Mouse (Mus musculus) hindbrain, embryonic 11.5 days (tissue): ENCODE measurements around the gene Rsph1. TPM values are rescaled to one million over a fixed set of nuclear protein-coding genes. Genes with fewer than 3 reads are reported as not detected.

Experiments
- ATAC-seq: fragments of 200-750 bp; cut with Nextera tagmentation; 2 replicates; pipeline ENCODE4 v1.8.0; 2017; ENCODE audit warnings: mild to moderate bottlenecking, moderate TSS enrichment, moderate library complexity; ENCODE audit not compliant: low FRiP score
- DNase-seq: peaks from one replicate; pipeline ENCODE4 v3.0.0-alpha.2; 2015; ENCODE audit warnings: low spot score
- H3K27ac ChIP-seq: fragments of 300-500 bp; sonication (generic); 2 replicates; pipeline ENCODE4 v1.5.1; 2014; ENCODE audit warnings: mild to moderate bottlenecking, low read depth, low read length
- H3K27me3 ChIP-seq: fragments of 300-500 bp; sonication (generic); 2 replicates; pipeline ENCODE4 v1.6.1; 2014; ENCODE audit warnings: mild to moderate bottlenecking, low read length, moderate library complexity, mixed read lengths; ENCODE audit not compliant: control insufficient read depth, insufficient read depth
- H3K36me3 ChIP-seq: fragments of 300-500 bp; sonication (generic); 2 replicates; pipeline ENCODE4 v1.6.1; 2014; ENCODE audit warnings: mild to moderate bottlenecking, low read length, moderate library complexity, mixed read lengths; ENCODE audit not compliant: control insufficient read depth, insufficient read depth
- H3K4me1 ChIP-seq: fragments of 300-500 bp; sonication (generic); replicated peaks from 2 replicates; pipeline ENCODE4 v1.6.1; 2014; ENCODE audit warnings: low read length, mixed read lengths; ENCODE audit not compliant: control insufficient read depth, insufficient read depth
- H3K4me2 ChIP-seq: fragments of 300-500 bp; sonication (generic); replicated peaks from 2 replicates; pipeline ENCODE4 v1.6.1; 2014; ENCODE audit warnings: mild to moderate bottlenecking, low read depth, low read length
- H3K4me3 ChIP-seq: fragments of 300-500 bp; sonication (generic); 2 replicates; pipeline ENCODE4 v1.5.1; 2014; ENCODE audit warnings: low read depth, low read length
- H3K9ac ChIP-seq: fragments of 300-500 bp; sonication (generic); 2 replicates; pipeline ENCODE4 v1.6.1; 2014; ENCODE audit warnings: low read depth, low read length
- H3K9me3 ChIP-seq: fragments of 300-500 bp; sonication (generic); 2 replicates; pipeline ENCODE4 v1.6.1; 2016; ENCODE audit warnings: low read length; ENCODE audit not compliant: control insufficient read depth
- WGBS: fragments of 180-500 bp; shearing (Covaris S2); extraction: QIAGEN DNeasy Blood & Tissue Kit; methylation state at CpG from one replicate; pipeline ENCODE4 v1.1.7; 2014; 5-methylcytosine and 5-hydroxymethylcytosine counted together
- polyA plus RNA-seq: library from polyadenylated mRNA; unstranded; fragments of >200 nt; fragmentation: Nextera tagmentation; extraction: Ambion mirVana; gene quantifications from 2 replicates; pipeline ENCODE4 v1.2.1, GENCODE M21; 2014

Gene Rsph1
- polyA plus RNA-seq, 1 experiment from 2014 or later = 5.1 TPM

GRCm38 (mm10) chr17:31285867-31286266, 8.7 kb upstream of the Rsph1 start:
- Histone ChIP-seq H3K36me3 (no peaks in the 10 kb centered on the region), H3K9me3 (no peaks in the 10 kb centered on the region), H3K27ac (no peak overlapping the region), H3K4me2 (no peak overlapping the region), H3K4me3 (no peak overlapping the region), H3K9ac (no peak overlapping the region), H3K27me3 (no peaks in the 10 kb centered on the region), H3K4me1 (no peaks in the 10 kb centered on the region; the same call in 1 of the 2 replicates)
- ATAC-seq = no peak
- 82% methylated on average over 2 of the region's 2 CpGs for WGBS
- no peak for DNase-seq

GRCm38 (mm10) chr17:31282687-31283053, 5.5 kb upstream of the Rsph1 start:
- WGBS = 15% methylated on average over 7 of the region's 7 CpGs
- no peaks in the 10 kb centered on the region for H3K36me3 ChIP-seq
- ATAC-seq (no peak), DNase-seq (no peak)
- H3K4me1 ChIP-seq = no peaks in the 10 kb centered on the region; the same call in 1 of the 2 replicates
- no peak overlapping the region for H3K4me2 ChIP-seq
- no peaks in the 10 kb centered on the region for H3K9me3 ChIP-seq
- H3K27ac ChIP-seq = no peak overlapping the region
- H3K4me3 ChIP-seq = no peak overlapping the region
- H3K9ac ChIP-seq = no peak overlapping the region
- no peaks in the 10 kb centered on the region for H3K27me3 ChIP-seq

- Histone ChIP-seq H3K4me1 (no peaks in the 10 kb centered on the region; the same call in 1 of the 2 replicates), H3K4me3 (no peak overlapping the region), H3K27me3 (no peaks in the 10 kb centered on the region), H3K36me3 (no peaks in the 10 kb centered on the region), H3K9ac (no peak overlapping the region), H3K9me3 (no peaks in the 10 kb centered on the region), H3K27ac (no peak overlapping the region), H3K4me2 (no peak overlapping the region)
- 49% methylated on average over 19 of the region's 19 CpGs for WGBS
- no peak for ATAC-seq
- DNase-seq = no peak
Observed at GRCm38 (mm10) chr17:31281830-31282686, 4.9 kb upstream of the Rsph1 start.

- WGBS = 79% methylated on average over 6 of the region's 6 CpGs
- no peaks in the 10 kb centered on the region for H3K27me3 ChIP-seq
- DNase-seq = no peak
Observed at GRCm38 (mm10) chr17:31280269-31280668, 3.1 kb upstream of the Rsph1 start.

GRCm38 (mm10) chr17:31279541-31279940, 2.4 kb upstream of the Rsph1 start:
- H3K4me1 ChIP-seq = peaks cover 2% of the 10 kb centered on the region; the same call in 1 of the 2 replicates
- WGBS = 81% methylated on average over 9 of the region's 9 CpGs
- H3K9ac ChIP-seq = no peak overlapping the region
- no peak for DNase-seq
- H3K27me3 ChIP-seq = no peaks in the 10 kb centered on the region
- no peak overlapping the region for H3K4me3 ChIP-seq
- no peak overlapping the region for H3K4me2 ChIP-seq
- no peak overlapping the region for H3K27ac ChIP-seq
- no peak for ATAC-seq
- H3K9me3 ChIP-seq = no peaks in the 10 kb centered on the region
- no peaks in the 10 kb centered on the region for H3K36me3 ChIP-seq

More at GRCm38 (mm10) chr17:31280269-31280668, 3.1 kb upstream of the Rsph1 start:
- Histone ChIP-seq H3K9ac (no peak overlapping the region), H3K4me3 (no peak overlapping the region), H3K36me3 (no peaks in the 10 kb centered on the region), H3K4me1 (peaks cover 2% of the 10 kb centered on the region; the same call in 1 of the 2 replicates), H3K4me2 (no peak overlapping the region), H3K9me3 (no peaks in the 10 kb centered on the region), H3K27ac (no peak overlapping the region)
- ATAC-seq = no peak

GRCm38 (mm10) chr17:31277931-31278330, 748 bp upstream of the Rsph1 start:
- no peak for DNase-seq
- H3K4me2 ChIP-seq = no peak overlapping the region
- no peaks in the 10 kb centered on the region for H3K27me3 ChIP-seq
- H3K27ac ChIP-seq = no peak overlapping the region
- no peak for ATAC-seq
- 77% methylated on average over 4 of the region's 4 CpGs for WGBS
- peaks cover 2% of the 10 kb centered on the region; the same call in 1 of the 2 replicates for H3K4me1 ChIP-seq
- H3K9ac ChIP-seq = no peak overlapping the region
- H3K9me3 ChIP-seq = no peaks in the 10 kb centered on the region
- H3K4me3 ChIP-seq = no peak overlapping the region
- H3K36me3 ChIP-seq = no peaks in the 10 kb centered on the region

GRCm38 (mm10) chr17:31276207-31276921, 819 bp downstream of the Rsph1 start:
- ATAC-seq = no peak
- Histone ChIP-seq H3K4me1 (0 out of 2 replicates have a peak, but pooled peaks cover 2% of the 10 kb centered on the region), H3K4me2 (peak overlapping the region; percentile 69), H3K9ac (0 out of 2 replicates have a peak overlapping the region, but pooled peaks have one; percentile 45), H3K27ac (no peak overlapping the region), H3K4me3 (peak overlapping the region; percentile 43), H3K9me3 (no peaks in the 10 kb centered on the region), H3K27me3 (no peaks in the 10 kb centered on the region), H3K36me3 (no peaks in the 10 kb centered on the region)
- DNase-seq = no peak
- 22% methylated on average over 9 of the region's 9 CpGs for WGBS

GRCm38 (mm10) chr17:31275181-31275580, 2.0 kb downstream of the Rsph1 start:
- DNase-seq (no peak), ATAC-seq (no peak)
- Histone ChIP-seq H3K4me3 (no peak overlapping the region), H3K36me3 (no peaks in the 10 kb centered on the region), H3K27ac (no peak overlapping the region), H3K27me3 (no peaks in the 10 kb centered on the region), H3K9me3 (no peaks in the 10 kb centered on the region), H3K9ac (no peak overlapping the region), H3K4me1 (0 out of 2 replicates have a peak, but pooled peaks cover 2% of the 10 kb centered on the region), H3K4me2 (no peak overlapping the region)
- 79% methylated on average over 6 of the region's 6 CpGs for WGBS
